Mouse (Mus musculus) ES-CJ7 (cell line): Measurements from ENCODE around the gene Alox12b.

Source experiments
- DNase-seq: peaks from one replicate; pipeline ENCODE4 v3.0.0; 2011; ENCODE audit warnings: low read depth, low spot score

The Alox12b gene

DNA sequence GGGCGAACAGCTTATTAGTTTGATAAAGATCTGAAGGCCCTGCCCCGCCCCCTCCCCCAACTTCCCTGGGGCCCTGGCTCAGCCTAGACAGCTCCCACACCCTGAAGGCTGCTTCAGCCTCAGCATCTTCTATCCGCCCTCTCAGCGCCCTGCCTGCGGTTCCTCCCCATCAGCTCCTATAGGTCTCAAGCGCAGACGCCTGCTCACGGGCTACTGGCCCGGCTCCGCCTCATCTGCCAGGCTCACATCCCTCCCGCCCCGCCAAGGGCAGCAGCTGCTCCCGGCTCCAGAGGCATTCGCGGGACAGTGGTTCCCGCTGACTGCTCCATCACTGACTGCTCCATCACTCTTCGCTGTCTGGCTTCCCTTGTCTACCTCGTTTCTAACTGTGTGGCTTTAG is at the start of gene Alox12b:
Gene Alox12b, plus strand, starts transcription at position 190 of the 400 bp plus-strand sequence.
- DNase-seq = peak; percentile 33

DNA sequence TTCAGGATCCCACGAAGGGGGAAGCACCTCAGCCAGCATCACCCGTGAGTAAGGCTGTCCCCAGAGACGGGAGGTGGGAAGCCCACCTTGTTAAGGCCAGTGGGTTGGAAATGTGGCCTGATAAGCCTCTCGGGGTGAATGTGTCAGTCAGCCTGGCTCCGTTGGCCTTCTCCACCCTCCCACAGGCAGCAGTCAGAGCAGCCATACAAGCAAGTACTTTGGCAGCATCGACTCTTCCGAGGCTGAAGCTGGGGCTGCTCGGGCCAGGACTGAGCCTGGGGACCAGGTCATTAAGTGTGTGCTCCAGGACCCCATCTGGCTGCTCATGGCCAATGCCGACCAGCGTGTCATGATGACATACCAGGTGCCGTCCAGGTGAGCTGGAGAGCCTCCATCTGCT is 49.1 kb upstream of the Alox12b start:
- no peak for DNase-seq

- DNase-seq = no peak
These were observed 48.6 kb upstream of the Alox12b start for GRCm38 (mm10) chr11:69108223-69108622.

- no peak for DNase-seq
These were observed 47.5 kb upstream of the Alox12b start for GRCm38 (mm10) chr11:69109032-69109900.

- peak; percentile 95 for DNase-seq
These were observed 46.3 kb upstream of the Alox12b start for GRCm38 (mm10) chr11:69110319-69111046.

DNA sequence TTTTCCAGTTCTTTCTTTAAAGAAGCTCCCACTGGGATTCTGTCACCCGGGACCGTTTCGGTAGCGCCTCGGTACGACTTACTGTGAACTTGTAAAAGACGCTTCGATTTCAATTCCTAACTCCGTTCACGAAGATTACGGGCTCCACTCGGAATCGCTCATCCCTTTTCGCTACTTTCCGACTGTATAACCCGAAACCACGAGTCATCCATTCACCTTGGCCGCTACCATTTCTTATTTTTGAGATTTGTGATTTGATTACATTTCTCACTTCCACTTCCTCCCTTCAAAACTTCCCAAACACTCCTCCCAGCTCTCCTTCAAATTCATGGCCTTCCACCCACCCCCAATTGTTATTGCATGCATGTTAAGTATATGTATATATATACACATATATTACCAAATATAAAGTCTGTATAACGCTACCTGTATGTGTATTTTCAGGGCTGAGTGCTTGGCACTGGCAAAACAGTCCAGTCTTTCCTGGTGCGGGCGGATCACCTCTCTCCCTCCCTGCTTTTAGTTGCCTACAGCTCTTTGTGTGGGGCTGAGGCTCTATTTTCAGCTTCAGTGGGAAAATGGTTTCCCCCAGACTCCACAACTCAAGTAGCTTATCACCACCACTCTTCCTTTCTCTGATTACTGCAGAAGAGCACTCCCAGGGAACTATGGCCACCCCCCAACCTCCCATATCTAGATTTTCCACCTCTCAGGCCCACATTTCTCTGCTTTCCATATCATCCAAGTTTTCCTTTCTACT is 45.6 kb upstream of the Alox12b start:
- no peak for DNase-seq

- no peak for DNase-seq
These were observed 44.9 kb upstream of the Alox12b start for GRCm38 (mm10) chr11:69111865-69112264.

GRCm38 (mm10) chr11:69114018-69114417 is 42.8 kb upstream of the Alox12b start:
- no peak for DNase-seq

DNA sequence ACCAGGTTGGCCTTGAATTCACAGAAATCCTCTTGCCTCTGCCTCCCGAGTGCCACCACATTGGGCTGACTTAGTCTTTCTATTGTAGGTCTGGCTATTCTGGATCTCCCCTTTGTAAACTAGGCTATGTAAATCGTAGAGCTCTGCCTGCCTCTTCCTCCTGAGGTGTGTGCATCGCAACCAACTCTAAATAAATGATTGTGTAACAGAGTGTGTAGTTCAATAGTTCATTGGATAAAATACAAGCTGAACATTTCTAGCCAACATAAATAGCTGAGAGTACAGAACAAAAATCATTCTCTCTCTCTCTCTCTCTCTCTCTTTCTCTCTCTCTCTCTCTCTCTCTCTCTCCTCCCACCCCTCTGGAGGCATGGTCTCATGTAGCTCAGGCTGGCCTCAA is 42.2 kb upstream of the Alox12b start:
- no peak for DNase-seq

DNA sequence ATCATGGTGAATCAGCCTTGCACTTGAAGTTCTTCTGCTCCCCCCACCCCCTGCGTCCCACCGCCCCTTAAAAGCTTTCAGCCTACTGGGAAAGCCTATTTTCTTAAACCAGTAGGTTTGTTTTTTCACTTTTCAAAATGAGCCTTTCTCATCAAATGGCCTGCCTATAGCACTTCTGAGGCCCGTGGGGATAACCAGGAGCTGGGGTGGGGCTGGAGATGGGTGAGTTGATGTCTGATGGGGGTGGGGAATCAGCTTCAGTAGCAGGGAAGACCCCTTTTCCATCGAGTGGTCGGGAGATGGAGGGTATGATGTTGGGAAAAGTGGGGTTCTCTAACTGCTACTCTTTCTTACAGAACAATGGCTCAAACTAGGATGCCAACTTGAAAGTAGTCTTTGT is 39.9 kb upstream of the Alox12b start:
- DNase-seq = no peak

GRCm38 (mm10) chr11:69117737-69118695 is 38.8 kb upstream of the Alox12b start:
- DNase-seq = peak; percentile 64

DNA sequence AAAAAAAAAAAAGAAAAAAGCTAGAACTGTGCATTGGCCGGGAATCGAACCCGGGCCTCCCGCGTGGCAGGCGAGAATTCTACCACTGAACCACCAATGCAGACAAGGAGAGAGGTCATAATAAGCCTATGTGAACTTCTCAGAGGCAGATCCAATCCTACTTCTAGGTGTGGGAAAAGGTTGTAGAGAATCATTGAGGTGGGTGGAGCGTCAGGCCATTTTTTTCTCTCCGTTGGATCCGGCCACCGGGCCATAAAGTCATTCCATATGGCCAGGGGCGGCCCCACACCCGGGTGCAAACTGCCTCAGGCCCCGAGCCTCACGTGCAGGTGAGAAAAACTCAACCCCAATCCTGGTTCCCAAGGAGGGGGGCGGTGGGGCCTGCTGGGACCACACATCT is 38.0 kb upstream of the Alox12b start:
- peak; percentile 84 for DNase-seq

DNA sequence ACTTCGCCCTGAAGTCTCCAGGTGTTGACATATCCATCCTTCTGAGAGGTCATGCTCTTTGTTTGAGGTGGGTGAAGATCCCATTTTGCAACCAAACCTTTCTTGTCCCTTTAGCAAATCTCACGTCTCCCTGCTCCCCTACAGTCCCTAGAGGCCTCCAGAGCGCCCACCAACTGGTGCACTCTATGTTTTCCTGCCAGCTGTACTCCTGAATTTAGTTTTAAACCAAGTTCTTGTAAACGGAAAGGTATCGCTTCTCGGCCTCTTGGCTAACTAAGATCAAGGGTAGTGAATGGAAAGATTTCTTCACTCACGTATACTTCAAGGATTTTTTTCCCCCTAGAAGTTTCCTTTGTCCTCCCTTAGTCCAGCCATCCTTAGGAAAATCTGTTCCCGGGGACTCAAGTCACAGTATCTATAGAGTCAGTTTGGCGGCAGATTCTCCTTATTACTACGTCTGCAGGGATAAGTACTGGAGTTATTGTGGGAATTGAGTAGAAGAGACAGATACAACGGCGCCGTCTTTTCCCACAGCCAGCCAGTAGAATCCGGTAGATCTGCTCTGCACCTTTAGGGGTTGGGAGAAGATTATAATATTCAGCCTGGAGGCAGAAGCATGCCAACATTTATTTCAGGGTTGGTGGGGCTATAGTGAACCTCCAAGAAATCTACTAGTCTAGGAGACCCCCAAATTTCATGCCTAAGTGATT is 37.2 kb upstream of the Alox12b start:
- no peak for DNase-seq

DNA sequence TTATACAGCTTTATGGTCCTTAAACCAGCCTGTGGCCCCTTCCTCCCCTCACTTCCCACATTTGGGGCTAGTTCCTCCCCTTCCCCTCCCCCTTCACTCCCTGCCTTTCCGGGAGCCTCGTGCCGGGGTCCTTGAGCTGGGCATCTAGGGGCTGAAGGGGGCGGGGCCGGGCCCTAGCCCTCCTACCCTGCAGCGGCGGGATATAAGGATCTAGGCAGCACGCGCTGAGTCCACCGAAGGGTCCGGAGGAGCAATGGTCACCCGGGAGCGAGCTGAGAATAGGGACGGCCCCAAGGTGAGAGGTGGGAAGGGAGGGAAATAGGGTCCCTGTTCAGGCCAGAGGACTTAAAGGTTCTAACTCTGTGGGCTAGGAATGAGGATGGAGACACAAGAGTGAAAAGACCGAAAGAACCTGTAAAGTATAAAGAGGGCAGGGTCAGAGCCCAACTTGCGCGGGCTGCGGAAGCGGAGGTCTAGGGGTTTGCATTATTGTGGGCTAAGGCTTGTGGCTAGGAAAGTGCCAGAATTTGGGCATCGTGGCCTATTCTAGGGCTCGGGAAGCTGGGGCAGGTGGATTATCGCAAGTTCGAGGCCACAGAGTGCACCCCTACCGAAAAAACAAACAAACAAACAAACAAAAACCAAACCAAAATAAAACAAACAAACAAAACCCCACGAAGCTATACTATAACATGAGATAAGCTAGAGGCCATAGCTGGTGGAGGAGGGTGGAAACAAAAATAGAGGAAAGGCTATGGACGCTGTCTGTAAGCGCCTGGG is 36.4 kb upstream of the Alox12b start, which contains the start of gene Hes7:
Gene Hes7, plus strand, starts transcription at position 184 of the 780 bp plus-strand sequence.
- DNase-seq = no peak

DNA sequence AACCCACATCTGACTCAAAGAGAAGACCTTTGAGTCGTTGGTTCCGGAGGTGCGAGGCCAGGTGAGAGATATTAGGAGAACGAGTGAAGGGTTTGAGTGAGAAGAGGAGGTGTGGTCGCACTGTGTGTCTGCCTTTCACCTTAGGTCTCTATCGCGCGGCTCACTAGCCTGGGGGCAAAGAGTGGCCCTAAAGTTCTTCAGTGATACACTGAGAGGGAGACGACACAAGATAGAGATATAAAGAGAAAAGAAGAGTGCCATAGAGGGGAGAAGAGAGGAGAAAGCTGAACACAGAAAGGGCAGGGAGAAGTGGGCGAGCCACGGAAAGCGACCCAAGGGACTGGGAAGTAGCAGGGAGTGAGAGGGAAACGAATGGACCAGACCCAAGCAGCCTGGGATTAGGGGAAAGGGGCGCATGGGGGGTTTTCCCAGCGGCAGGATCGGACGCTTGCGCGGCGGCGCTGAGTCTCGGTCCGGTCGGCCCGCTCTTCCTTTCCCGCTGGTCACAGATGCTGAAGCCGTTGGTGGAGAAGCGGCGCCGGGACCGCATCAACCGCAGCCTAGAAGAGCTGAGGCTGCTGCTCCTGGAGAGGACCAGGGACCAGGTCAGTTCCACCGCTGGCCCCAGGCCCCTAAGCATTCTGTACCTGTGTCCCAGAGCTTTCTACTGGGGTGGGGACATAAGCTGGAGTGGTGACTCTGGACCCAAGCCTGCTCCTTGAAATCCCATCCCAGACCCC is 35.6 kb upstream of the Alox12b start:
- DNase-seq = no peak

- DNase-seq = peak; percentile 81
These were observed 35.0 kb upstream of the Alox12b start for GRCm38 (mm10) chr11:69121741-69122335.

- peak; percentile 84 for DNase-seq
These were observed 34.3 kb upstream of the Alox12b start, which contains the start of gene 9130213A22Rik for GRCm38 (mm10) chr11:69122336-69122951. Gene 9130213A22Rik, minus strand, starts transcription at chr11:69122589.
